Mouse (Mus musculus) heart, embryonic 11.5 days (tissue): Measurements from ENCODE around the gene Col23a1. TPM values are rescaled to one million over a fixed set of nuclear protein-coding genes. Genes with fewer than 3 reads are reported as not detected.

Experiments used
- ATAC-seq: fragments of 200-750 bp; cut with Nextera tagmentation; replicated peaks from 2 replicates; pipeline ENCODE4 v1.8.0; 2017; ENCODE audit warnings: moderate library complexity; ENCODE audit not compliant: insufficient number of reproducible peaks, low FRiP score, low TSS enrichment
- H3K27ac ChIP-seq: fragments of 300-500 bp; sonication (generic); 2 replicates; pipeline ENCODE4 v1.5.1; 2014; ENCODE audit warnings: mild to moderate bottlenecking, low read depth, low read length
- H3K27me3 ChIP-seq: fragments of 300-500 bp; sonication (generic); 2 replicates; pipeline ENCODE4 v1.6.1; 2014; ENCODE audit warnings: mild to moderate bottlenecking, low read length, mixed read lengths; ENCODE audit not compliant: control insufficient read depth, insufficient read depth
- H3K36me3 ChIP-seq: fragments of 300-500 bp; sonication (generic); 2 replicates; pipeline ENCODE4 v1.6.1; 2014; ENCODE audit warnings: mild to moderate bottlenecking, low read length, moderate library complexity, mixed read lengths; ENCODE audit not compliant: control insufficient read depth, insufficient read depth
- H3K4me1 ChIP-seq: fragments of 300-500 bp; sonication (generic); 2 replicates; pipeline ENCODE4 v1.6.1; 2014; ENCODE audit warnings: low read length; ENCODE audit not compliant: control insufficient read depth, insufficient read depth
- H3K4me2 ChIP-seq: fragments of 300-500 bp; sonication (generic); 2 replicates; pipeline ENCODE4 v1.6.1; 2014; ENCODE audit warnings: mild to moderate bottlenecking, moderate library complexity
- H3K4me3 ChIP-seq: fragments of 300-500 bp; sonication (generic); 2 replicates; pipeline ENCODE4 v1.5.1; 2014; ENCODE audit warnings: low read depth, low read length
- H3K9ac ChIP-seq: fragments of 300-500 bp; sonication (generic); 2 replicates; pipeline ENCODE4 v1.6.1; 2014; ENCODE audit warnings: mild to moderate bottlenecking, low read depth, low read length, moderate library complexity
- H3K9me3 ChIP-seq: fragments of 300-500 bp; sonication (generic); replicated peaks from 2 replicates; pipeline ENCODE4 v1.6.1; 2016; ENCODE audit warnings: low read length; ENCODE audit not compliant: control insufficient read depth
- WGBS: fragments of 180-500 bp; shearing (Covaris S2); extraction: QIAGEN DNeasy Blood & Tissue Kit; methylation state at CpG from one replicate; pipeline ENCODE4 v1.1.7; 2014; ENCODE audit not compliant: insufficient replicate concordance; 5-methylcytosine and 5-hydroxymethylcytosine counted together
- polyA plus RNA-seq: library from polyadenylated mRNA; unstranded; fragments of >200 nt; fragmentation: Nextera tagmentation; extraction: Ambion mirVana; gene quantifications from 2 replicates; pipeline ENCODE4 v1.2.1, GENCODE M21; 2014

Gene Col23a1
- polyA plus RNA-seq, 1 experiment from 2014 or later = 10.3 TPM

- Histone ChIP-seq H3K4me3 (no peak overlapping the region), H3K4me2 (no peak overlapping the region), H3K27ac (no peak overlapping the region), H3K9ac (no peak overlapping the region), H3K4me1 (no peaks in the 10 kb centered on the region), H3K27me3 (no peaks in the 10 kb centered on the region), H3K9me3 (no peaks in the 10 kb centered on the region), H3K36me3 (no peaks in the 10 kb centered on the region)
- ATAC-seq = no peak
- whole genome bisulfite sequencing = 86% methylated on average over 8 of the region's 8 CpGs
These were observed 22.1 kb downstream of the Col23a1 start for GRCm38 (mm10) chr11:51311846-51312245.

- ATAC-seq = no peak
- Histone ChIP-seq H3K4me3 (no peak overlapping the region), H3K4me2 (no peak overlapping the region), H3K27ac (no peak overlapping the region), H3K27me3 (no peaks in the 10 kb centered on the region), H3K36me3 (no peaks in the 10 kb centered on the region), H3K4me1 (no peaks in the 10 kb centered on the region), H3K9ac (no peak overlapping the region), H3K9me3 (peaks cover 2% of the 10 kb centered on the region; the same call in 1 of the 2 replicates)
- 83% methylated on average over 7 of the region's 7 CpGs for WGBS
These were observed 26.5 kb downstream of the Col23a1 start for GRCm38 (mm10) chr11:51315991-51316810.

- H3K9me3 ChIP-seq = peaks cover 3% of the 10 kb centered on the region; the same call in 1 of the 2 replicates
These were observed 30.9 kb downstream of the Col23a1 start for GRCm38 (mm10) chr11:51320609-51321008.

GRCm38 (mm10) chr11:51326908-51327307, 37.2 kb downstream of the Col23a1 start:
- H3K27me3 ChIP-seq = 0 out of 2 replicates have a peak, but pooled peaks cover 5% of the 10 kb centered on the region
- 74% methylated on average over 6 of the region's 6 CpGs for WGBS
- ATAC-seq = no peak
- H3K36me3 ChIP-seq = no peaks in the 10 kb centered on the region
- H3K4me1 ChIP-seq = no peaks in the 10 kb centered on the region
- H3K9ac ChIP-seq = no peak overlapping the region
- no peak overlapping the region for H3K4me2 ChIP-seq
- no peaks in the 10 kb centered on the region for H3K9me3 ChIP-seq
- no peak overlapping the region for H3K4me3 ChIP-seq
- no peak overlapping the region for H3K27ac ChIP-seq

More at GRCm38 (mm10) chr11:51320609-51321008, 30.9 kb downstream of the Col23a1 start:
- Histone ChIP-seq H3K27ac (no peak overlapping the region), H3K9ac (no peak overlapping the region), H3K4me1 (no peaks in the 10 kb centered on the region), H3K4me2 (no peak overlapping the region), H3K4me3 (no peak overlapping the region), H3K36me3 (no peaks in the 10 kb centered on the region), H3K27me3 (no peaks in the 10 kb centered on the region)
- no peak for ATAC-seq

GRCm38 (mm10) chr11:51328387-51328942, 38.7 kb downstream of the Col23a1 start:
- WGBS = 73% methylated on average over 12 of the region's 12 CpGs
- H3K9ac ChIP-seq = no peak overlapping the region
- no peak for ATAC-seq
- H3K36me3 ChIP-seq = no peaks in the 10 kb centered on the region
- no peak overlapping the region for H3K4me3 ChIP-seq
- H3K27me3 ChIP-seq = 0 out of 2 replicates have a peak, but pooled peaks cover 5% of the 10 kb centered on the region
- H3K4me1 ChIP-seq = no peaks in the 10 kb centered on the region
- 0 out of 2 replicates have a peak, but pooled peaks cover 4% of the 10 kb centered on the region for H3K9me3 ChIP-seq
- no peak overlapping the region for H3K27ac ChIP-seq
- no peak overlapping the region for H3K4me2 ChIP-seq

GRCm38 (mm10) chr11:51329837-51330714, 40.4 kb downstream of the Col23a1 start:
- no peak overlapping the region for H3K27ac ChIP-seq
- H3K4me1 ChIP-seq = no peaks in the 10 kb centered on the region
- H3K4me3 ChIP-seq = no peak overlapping the region
- H3K9ac ChIP-seq = no peak overlapping the region
- H3K36me3 ChIP-seq = no peaks in the 10 kb centered on the region
- 62% methylated on average over 11 of the region's 11 CpGs for WGBS
- 0 out of 2 replicates have a peak, but pooled peaks cover 4% of the 10 kb centered on the region for H3K9me3 ChIP-seq
- no peak for ATAC-seq
- 0 out of 2 replicates have a peak, but pooled peaks cover 5% of the 10 kb centered on the region for H3K27me3 ChIP-seq
- no peak overlapping the region for H3K4me2 ChIP-seq

- ATAC-seq = no peak
- Histone ChIP-seq H3K9ac (no peak overlapping the region), H3K27me3 (0 out of 2 replicates have a peak, but pooled peaks cover 2% of the 10 kb centered on the region), H3K4me1 (peaks cover 7% of the 10 kb centered on the region; the same call in 1 of the 2 replicates), H3K9me3 (0 out of 2 replicates have a peak, but pooled peaks cover 4% of the 10 kb centered on the region), H3K27ac (no peak overlapping the region), H3K36me3 (no peaks in the 10 kb centered on the region), H3K4me2 (no peak overlapping the region), H3K4me3 (no peak overlapping the region)
- WGBS = 64% methylated on average over 5 of the region's 5 CpGs
These were observed 44.3 kb downstream of the Col23a1 start for GRCm38 (mm10) chr11:51334017-51334416.

- H3K9ac ChIP-seq = no peak overlapping the region
- no peaks in the 10 kb centered on the region for H3K27me3 ChIP-seq
- WGBS = 88% methylated on average over 6 of the region's 6 CpGs
- no peak overlapping the region for H3K4me2 ChIP-seq
- no peaks in the 10 kb centered on the region for H3K36me3 ChIP-seq
- H3K4me3 ChIP-seq = no peak overlapping the region
- no peak for ATAC-seq
- H3K9me3 ChIP-seq = 0 out of 2 replicates have a peak, but pooled peaks cover 1% of the 10 kb centered on the region
- peaks cover 7% of the 10 kb centered on the region; the same call in 1 of the 2 replicates for H3K4me1 ChIP-seq
- no peak overlapping the region for H3K27ac ChIP-seq
These were observed 47.9 kb downstream of the Col23a1 start for GRCm38 (mm10) chr11:51337585-51337984.
